Mouse (Mus musculus): ENCODE results near the gene Gadd45b. TPM values are rescaled to one million over a fixed set of nuclear protein-coding genes. Genes with fewer than 3 reads are reported as not detected.

Gene Gadd45b
- total and polyA plus RNA-seq, 3 experiments = 14.9 to 52.5 (median 24.4) TPM

GRCm38 (mm10) chr10:80967101-80967656 is 37.3 kb downstream of the Gadd45b start (continued):
- TF ChIP-seq NELFE (IDR thresholded peaks at IDR 0.05; ENCODE audit: low read depth, low read length) = peak; percentile 52; the same call in 1 of the 2 replicates
- TF ChIP-seq TBP (conservative IDR thresholded peaks at IDR 0.05; ENCODE audit: low read depth, low read length) = 0 out of 2 replicates have a peak, but pooled peaks have one; percentile 27

DNA sequence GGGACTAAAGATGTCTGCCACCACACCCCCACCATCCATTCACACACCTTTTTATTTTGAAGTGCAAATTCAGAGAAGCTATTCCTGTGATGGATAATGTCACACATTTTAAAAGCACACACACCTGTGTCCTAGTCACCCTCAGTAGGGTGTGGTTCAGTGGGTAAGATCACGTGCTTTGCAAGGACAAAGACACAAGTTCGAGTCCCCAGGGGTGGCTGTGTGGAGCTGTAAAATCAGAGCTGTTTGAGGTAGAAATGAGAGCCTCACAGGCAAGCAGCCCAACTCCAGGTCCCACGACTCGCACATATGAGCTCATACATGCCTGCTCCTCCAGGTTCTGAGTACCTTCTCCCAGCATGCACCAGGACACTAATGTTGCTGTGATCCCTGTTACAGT is 38.2 kb downstream of the Gadd45b start:
- peak; percentile 24; the same call in 1 of the 2 replicates for TF ChIP-seq TCF12 (IDR thresholded peaks at IDR 0.05; ENCODE audit: low read depth, low read length)
- TF ChIP-seq TBP (conservative IDR thresholded peaks at IDR 0.05; ENCODE audit: low read depth, low read length) = no peak
- no peak for TF ChIP-seq PAX5 (IDR thresholded peaks at IDR 0.05; ENCODE audit: low read length)
- TF ChIP-seq USF2 (conservative IDR thresholded peaks at IDR 0.05; ENCODE audit: low read depth, low read length) = no peak
- no peak for TF ChIP-seq RAD21 (IDR thresholded peaks at IDR 0.05; ENCODE audit: low read depth, low read length)
- 0 out of 2 replicates have a peak, but pooled peaks have one; percentile 45 for TF ChIP-seq RCOR1 (conservative IDR thresholded peaks at IDR 0.05; ENCODE audit: low read depth, low read length)
- TF ChIP-seq NELFE (IDR thresholded peaks at IDR 0.05; ENCODE audit: low read depth, low read length) = peak; percentile 31; the same call in 1 of the 2 replicates
- 0 out of 2 replicates have a peak, but pooled peaks have one; percentile 5 for TF ChIP-seq CHD1 (IDR thresholded peaks at IDR 0.05; ENCODE audit: low read depth, low read length)
- TF ChIP-seq SMC3 (IDR thresholded peaks at IDR 0.05; ENCODE audit: low read depth, low read length) = no peak
- peak; percentile 46; the same call in 1 of the 2 replicates for TF ChIP-seq MEF2A (IDR thresholded peaks at IDR 0.05; ENCODE audit: borderline replicate concordance, low read depth, low read length)
- TF ChIP-seq GABPA (IDR thresholded peaks at IDR 0.05; ENCODE audit: insufficient replicate concordance, low read depth, low read length) = no peak
- no peak for TF ChIP-seq ZNF384 (IDR thresholded peaks at IDR 0.05; ENCODE audit: low read depth, low read length)
- peak; percentile 90 for TF ChIP-seq BHLHE40 (IDR thresholded peaks at IDR 0.05; ENCODE audit: low read depth, low read length)
- 0 out of 2 replicates have a peak, but pooled peaks have one; percentile 24 for TF ChIP-seq UBTF (IDR thresholded peaks at IDR 0.05; ENCODE audit: low read depth, low read length)
- 0 out of 2 replicates have a peak, but pooled peaks have one; percentile 25 for TF ChIP-seq ELF1 (IDR thresholded peaks at IDR 0.05; ENCODE audit: low read depth, low read length)
- no peak for TF ChIP-seq POLR2AphosphoS2 (IDR thresholded peaks at IDR 0.05; ENCODE audit: low read depth, low read length)
- TF ChIP-seq EP300 (IDR thresholded peaks at IDR 0.05; ENCODE audit: low read length) = peak; percentile 51; the same call in 1 of the 2 replicates
- TF ChIP-seq ZKSCAN1 (IDR thresholded peaks at IDR 0.05; ENCODE audit: borderline replicate concordance, low read depth, low read length) = no peak
- 0 out of 2 replicates have a peak, but pooled peaks have one; percentile 47 for TF ChIP-seq MYC (IDR thresholded peaks at IDR 0.05; ENCODE audit: low read depth, low read length)
- TF ChIP-seq ETS1 (conservative IDR thresholded peaks at IDR 0.05; ENCODE audit: low read depth, low read length) = peak; percentile 51
- peak; percentile 80 for TF ChIP-seq MAX (IDR thresholded peaks at IDR 0.05; ENCODE audit: low read length)
- TF ChIP-seq ZMIZ1 (IDR thresholded peaks at IDR 0.05; ENCODE audit: low read depth, low read length) = 0 out of 2 replicates have a peak, but pooled peaks have one; percentile 32
- TF ChIP-seq USF1 (IDR thresholded peaks at IDR 0.05; ENCODE audit: low read depth, low read length) = peak; percentile 49
- 0 out of 2 replicates have a peak, but pooled peaks have one; percentile 28 for TF ChIP-seq IRF4 (IDR thresholded peaks at IDR 0.05; ENCODE audit: low read depth, low read length)
- H3K27me3 ChIP-seq (replicated peaks) = no peaks in the 10 kb centered on the region

More for the DNA sequence above, 38.2 kb downstream of the Gadd45b start:
- no peak overlapping the region for H3K9ac ChIP-seq (ENCODE audit: insufficient read depth, low read depth)
- dilution Hi-C loops (cut with MboI; ENCODE audit: extremely low pct_ligation_motif_present, extremely low pct_unique_long_range_greater_than_20kb, low sequenced_read_pairs) = no loop called here
- H3K79me2 ChIP-seq (replicated peaks; ENCODE audit: control insufficient read depth, extremely low read depth, insufficient read depth, poor library complexity, severe bottlenecking) = no peaks in the 10 kb centered on the region
- in situ Hi-C loops (cut with MboI; ENCODE audit: low pct_ligation_motif_present, low pct_unique_long_range_greater_than_20kb, low sequenced_read_pairs) = loop anchor here (5.0 kb wide), 1 partner anchor 36 kb away; the partner anchor contains the start of gene Gadd45b
- H3K36me3 ChIP-seq (replicated peaks in 1 of 2; ENCODE audit: control insufficient read depth in 1 of 2, insufficient read depth in 1 of 2, low read length in 1 of 2) = no peaks in the 10 kb centered on the region
- no peak overlapping the region for H3K4me2 ChIP-seq (ENCODE audit: insufficient read depth, low read depth, poor library complexity, severe bottlenecking)
- H3K4me3 ChIP-seq (replicated peaks in 1 of 3; ENCODE audit: low read depth in 2 of 3, low read length in 2 of 3, poor library complexity in 1 of 3) = no peak overlapping the region
- peaks cover 5% of the 10 kb centered on the region for H3K9me3 ChIP-seq (replicated peaks; ENCODE audit: low read length)
- peak overlapping the region; percentile 97 for H3K27ac ChIP-seq (ENCODE audit: insufficient read depth, low read depth)
- DNase-seq (ENCODE audit: extremely low read depth) = no peak
- H3K4me1 ChIP-seq (ENCODE audit: control insufficient read depth in 1 of 2, insufficient read depth in 2 of 2) = peaks cover 47 to 69% of the 10 kb centered on the region in 2 experiments

Measured in CH12.LX (cell line).